Comparison of ENCODE assay signal across 9 mouse cellular contexts in the genomic region with DNA sequence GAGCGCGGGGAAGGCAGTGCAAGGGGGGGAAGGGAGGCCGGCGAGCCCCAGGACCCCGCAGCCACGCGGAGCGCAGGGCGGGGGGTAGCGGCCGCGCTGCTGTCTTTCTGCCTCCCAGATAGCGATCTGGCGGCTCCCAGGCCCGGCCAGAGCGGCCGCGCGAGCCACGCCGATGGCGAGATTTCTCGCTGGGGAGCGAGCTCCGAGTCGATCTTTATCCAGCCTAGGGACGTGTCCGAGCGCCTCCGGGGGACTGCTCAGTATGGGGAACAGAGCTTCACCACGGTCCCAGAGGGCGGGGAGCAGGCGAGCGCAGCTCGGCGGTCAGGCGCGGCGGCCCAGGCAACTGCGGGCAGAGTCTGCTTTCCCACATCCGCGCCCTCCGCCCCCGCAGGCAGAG. TPM values are rescaled to one million over a fixed set of nuclear protein-coding genes. Genes with fewer than 3 reads are reported as not detected.
DNase-seq lines count a peak whose midpoint lies in the region; ATAC-seq lines count a peak whose summit lies in the region.
"Had no signal": no experiment of that assay in that cellular context is flagged by ENCODE, and none has a peak within 500 bp of the region (broad histone marks: within the 10 kb centered on the region; RNA-seq: fewer than 3 reads in every experiment).

No protein-coding gene starts in this region.

- peaks cover 30% of the 10 kb centered on the region for H3K27me3 ChIP-seq in hindbrain, embryonic 11.5 days (ENCODE audit: control insufficient read depth, insufficient read depth, low read length)
- peaks cover 85% of the 10 kb centered on the region for H3K27me3 ChIP-seq in liver, embryonic 12.5 days (replicated peaks)

- H3K9me3 ChIP-seq in hindbrain, embryonic 11.5 days (ENCODE audit: control insufficient read depth, low read length): no peaks in the 10 kb centered on the region
- H3K9me3 ChIP-seq in liver, embryonic 12.5 days (replicated peaks): no peaks in the 10 kb centered on the region

- peak overlapping the region; percentile 72 for H3K4me2 ChIP-seq in hindbrain, embryonic 11.5 days (replicated peaks; ENCODE audit: low read depth, low read length)
- H3K4me2 ChIP-seq in liver, embryonic 12.5 days: peak overlapping the region; percentile 63

- peak overlapping the region; percentile 71 for H3K9ac ChIP-seq in hindbrain, embryonic 11.5 days (ENCODE audit: low read depth, low read length)
- H3K9ac ChIP-seq in liver, embryonic 12.5 days: no peak overlapping the region

- H3K36me3 ChIP-seq in hindbrain, embryonic 11.5 days (ENCODE audit: control insufficient read depth, insufficient read depth, low read length): no peaks in the 10 kb centered on the region
- no peaks in the 10 kb centered on the region for H3K36me3 ChIP-seq in liver, embryonic 12.5 days
- H3K36me3 ChIP-seq: G1E had no signal

- peaks cover 5% of the 10 kb centered on the region; the same call in 1 of the 2 replicates for H3K4me1 ChIP-seq in hindbrain, embryonic 11.5 days (replicated peaks; ENCODE audit: control insufficient read depth, insufficient read depth, low read length)
- H3K4me1 ChIP-seq in liver, embryonic 12.5 days: peaks cover 10% of the 10 kb centered on the region; the same call in 1 of the 2 replicates

- peak overlapping the region; percentile 90 for H3K27ac ChIP-seq in hindbrain, embryonic 11.5 days (ENCODE audit: low read depth, low read length)
- H3K27ac ChIP-seq in liver, embryonic 12.5 days: no peak overlapping the region

- H3K4me3 ChIP-seq in hindbrain, embryonic 11.5 days (ENCODE audit: low read depth, low read length): peak overlapping the region; percentile 52
- H3K4me3 ChIP-seq in liver, embryonic 12.5 days: peak overlapping the region; percentile 50

- DNase-seq in kidney, postnatal 10 days: peak; percentile 53
- no peak for DNase-seq in kidney, adult 11 months
- DNase-seq in adrenal gland, postnatal 10 days: peak; percentile 49
- DNase-seq in embryo, embryonic 9.5 days (ENCODE audit: extremely low spot score): peak; percentile 70
- peak; percentile 74 for DNase-seq in hindbrain, embryonic 11.5 days (ENCODE audit: low spot score)
- peak; percentile 36 to 52 for DNase-seq in right cerebral cortex, adult 2 months (ENCODE audit: low spot score in 2 of 2)

- peak; percentile 79 for ATAC-seq in hindbrain, embryonic 11.5 days (ENCODE audit: low FRiP score)
- no peak; the same call in 1 of the 2 replicates for ATAC-seq in liver, embryonic 12.5 days
- no peak for ATAC-seq in CD4-positive, CD25-positive, alpha-beta regulatory T cell, adult 4 months

- 0% methylated on average over 42 of the region's 44 CpGs for WGBS in hindbrain, embryonic 11.5 days
- 1% methylated on average over 32 of the region's 44 CpGs for WGBS in liver, embryonic 12.5 days (ENCODE audit: insufficient replicate concordance)

RNA-seq across cellular contexts. Expression of gene Crtac1, which starts 0.6 kb away (rescaled TPM):
- 1 to 10 TPM in 1 of 2 experiments, under 1 TPM in 1; 0.63 to 1.3 TPM for total RNA-seq in adrenal gland, postnatal 10 days (2021)
- 12.1 and 13.0 TPM in 2 replicates for polyA plus RNA-seq in hindbrain, embryonic 11.5 days (2014; fragmentation: Nextera tagmentation; extraction: Ambion mirVana)
- polyA plus RNA-seq in liver, embryonic 12.5 days (2016; fragmentation: Nextera tagmentation; extraction: Ambion mirVana): 0.08 TPM in 1 of 2 replicates, not detected in the other
- not detected for polyA plus RNA-seq in CD4-positive, CD25-positive, alpha-beta regulatory T cell, adult 4 months (2017; shearing (Covaris generic))
- total RNA-seq: G1E had no signal
- polyA plus RNA-seq: G1E had no signal

Comparison
In these comparisons a context has a peak if more than half of its experiments do, and no peak if none do; other contexts are left out.
1. RNA of gene Crtac1, which starts 0.6 kb away (polyA plus RNA-seq): 12.1 to 13.0 TPM in hindbrain, embryonic 11.5 days; not detected in CD4-positive, CD25-positive, alpha-beta regulatory T cell, adult 4 months and 0.08 TPM in liver, embryonic 12.5 days; every median in the first group is over 10 times any median in the second.